Mouse (Mus musculus) liver, embryonic 11.5 days (tissue): Measurements from ENCODE around the gene 1700012B07Rik. TPM values are rescaled to one million over a fixed set of nuclear protein-coding genes. Genes with fewer than 3 reads are reported as not detected.

Experiments
- ATAC-seq: fragments of 200-750 bp; cut with Nextera tagmentation; replicated peaks from 2 replicates; pipeline ENCODE4 v1.8.0; 2017; ENCODE audit warnings: moderate number of reproducible peaks, mild to moderate bottlenecking, moderate TSS enrichment, moderate library complexity; ENCODE audit not compliant: low FRiP score
- DNase-seq: peaks from one replicate; pipeline ENCODE4 v3.0.0-alpha.2; 2017; ENCODE audit warnings: low spot score
- H3K27ac ChIP-seq: fragments of 300-500 bp; sonication (generic); 2 replicates; pipeline ENCODE4 v1.5.1; 2014; ENCODE audit warnings: mild to moderate bottlenecking, low read depth, low read length, control low read depth
- H3K27me3 ChIP-seq: fragments of 300-500 bp; sonication (generic); replicated peaks from 2 replicates; pipeline ENCODE4 v1.6.1; 2014; ENCODE audit warnings: low read length, mixed read lengths; ENCODE audit not compliant: control insufficient read depth, insufficient read depth
- H3K36me3 ChIP-seq: fragments of 300-500 bp; sonication (generic); 2 replicates; pipeline ENCODE4 v1.6.1; 2014; ENCODE audit warnings: mild to moderate bottlenecking, low read length, moderate library complexity, mixed read lengths; ENCODE audit not compliant: control insufficient read depth, insufficient read depth
- H3K4me1 ChIP-seq: fragments of 300-500 bp; sonication (generic); replicated peaks from 2 replicates; pipeline ENCODE4 v1.6.1; 2014; ENCODE audit warnings: low read length, mixed read lengths; ENCODE audit not compliant: control insufficient read depth, insufficient read depth
- H3K4me2 ChIP-seq: fragments of 300-500 bp; sonication (generic); 2 replicates; pipeline ENCODE4 v1.6.1; 2014; ENCODE audit warnings: mild to moderate bottlenecking, control low read depth, moderate library complexity
- H3K4me3 ChIP-seq: fragments of 300-500 bp; sonication (generic); 2 replicates; pipeline ENCODE4 v1.5.1; 2014; ENCODE audit warnings: low read depth, low read length, control low read depth
- H3K9ac ChIP-seq: fragments of 300-500 bp; sonication (generic); 2 replicates; pipeline ENCODE4 v1.6.1; 2014; ENCODE audit warnings: low read depth, low read length, control low read depth
- H3K9me3 ChIP-seq: fragments of 300-500 bp; sonication (generic); 2 replicates; pipeline ENCODE4 v1.6.1; 2016; ENCODE audit warnings: low read length, inconsistent platforms, mixed read lengths; ENCODE audit not compliant: control insufficient read depth
- WGBS: fragments of 180-500 bp; shearing (Covaris S2); extraction: QIAGEN DNeasy Blood & Tissue Kit; methylation state at CpG from one replicate; pipeline ENCODE4 v1.1.7; 2014; 5-methylcytosine and 5-hydroxymethylcytosine counted together
- polyA plus RNA-seq: library from polyadenylated mRNA; unstranded; fragments of >200 nt; fragmentation: Nextera tagmentation; extraction: Ambion mirVana; gene quantifications from 2 replicates; pipeline ENCODE4 v1.2.1, GENCODE M21; 2014

1700012B07Rik gene
- polyA plus RNA-seq, 1 experiment from 2014 or later = not detected

DNA sequence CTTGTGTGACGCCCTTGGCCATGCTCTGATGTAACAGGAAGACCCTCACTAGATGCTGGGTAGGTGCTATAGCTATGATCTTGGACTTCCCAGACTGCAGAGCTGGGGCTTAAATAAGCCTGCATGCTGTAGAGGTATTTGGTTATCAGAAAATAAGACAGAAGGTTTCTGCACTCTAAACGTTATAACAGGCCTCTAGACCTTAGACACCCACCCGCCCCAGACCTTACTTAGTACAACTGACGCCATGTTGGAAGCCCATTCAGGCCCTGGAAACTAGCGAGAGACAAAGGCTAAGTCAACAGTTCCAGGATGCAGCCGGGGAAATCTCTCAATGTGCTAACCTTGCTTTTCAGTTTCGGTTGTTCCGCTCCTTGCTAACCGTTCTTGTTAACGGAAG is 44.2 kb upstream of the 1700012B07Rik start:
- no peaks in the 10 kb centered on the region for H3K36me3 ChIP-seq
- no peaks in the 10 kb centered on the region for H3K9me3 ChIP-seq
- no peak for ATAC-seq
- H3K4me2 ChIP-seq = no peak overlapping the region
- H3K4me3 ChIP-seq = no peak overlapping the region
- WGBS = 80% methylated on average over 10 of the region's 10 CpGs
- no peak overlapping the region for H3K9ac ChIP-seq
- no peak overlapping the region for H3K27ac ChIP-seq
- peaks cover 3% of the 10 kb centered on the region for H3K4me1 ChIP-seq
- no peak for DNase-seq
- no peaks in the 10 kb centered on the region for H3K27me3 ChIP-seq

GRCm38 (mm10) chr11:109867861-109868260 is 40.0 kb upstream of the 1700012B07Rik start:
- H3K9me3 ChIP-seq = no peaks in the 10 kb centered on the region
- H3K4me2 ChIP-seq = no peak overlapping the region
- H3K27me3 ChIP-seq = no peaks in the 10 kb centered on the region
- ATAC-seq = no peak
- H3K4me1 ChIP-seq = no peaks in the 10 kb centered on the region
- H3K27ac ChIP-seq = no peak overlapping the region
- WGBS = 80% methylated on average over 5 of the region's 5 CpGs
- H3K9ac ChIP-seq = no peak overlapping the region
- H3K36me3 ChIP-seq = no peaks in the 10 kb centered on the region
- DNase-seq = no peak
- H3K4me3 ChIP-seq = no peak overlapping the region

- DNase-seq (no peak), ATAC-seq (no peak)
- no peaks in the 10 kb centered on the region for H3K9me3 ChIP-seq
- no peaks in the 10 kb centered on the region for H3K36me3 ChIP-seq
- no peak overlapping the region for H3K27ac ChIP-seq
- H3K9ac ChIP-seq = no peak overlapping the region
- H3K4me2 ChIP-seq = no peak overlapping the region
- no peaks in the 10 kb centered on the region for H3K27me3 ChIP-seq
- H3K4me1 ChIP-seq = no peaks in the 10 kb centered on the region
- WGBS = 73% methylated on average over 11 of the region's 11 CpGs
- H3K4me3 ChIP-seq = no peak overlapping the region
Observed at GRCm38 (mm10) chr11:109866537-109867160, 38.8 kb upstream of the 1700012B07Rik start.

DNA sequence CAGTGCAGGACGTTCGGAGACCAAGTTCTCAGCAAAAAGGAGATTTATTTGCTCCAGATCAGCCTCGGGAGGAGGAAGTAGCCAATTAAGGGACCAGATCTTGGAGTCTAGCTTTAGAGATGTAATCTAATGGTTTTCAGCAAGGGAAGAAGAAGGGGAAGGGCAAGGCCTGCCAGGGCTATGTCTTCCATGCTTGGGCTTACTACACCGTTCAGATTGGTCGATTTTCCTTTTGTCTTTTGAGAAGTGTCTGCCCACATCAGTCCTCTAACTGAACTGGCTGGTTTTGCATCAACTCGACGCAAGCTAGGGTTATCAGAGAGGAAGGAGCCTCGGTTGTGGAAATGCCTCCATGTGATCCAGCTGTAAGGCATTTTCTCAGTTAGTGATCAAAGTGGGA is 37.7 kb upstream of the 1700012B07Rik start:
- Histone ChIP-seq H3K27ac (no peak overlapping the region), H3K36me3 (no peaks in the 10 kb centered on the region), H3K27me3 (no peaks in the 10 kb centered on the region), H3K9me3 (no peaks in the 10 kb centered on the region), H3K4me1 (no peaks in the 10 kb centered on the region), H3K4me3 (no peak overlapping the region), H3K4me2 (no peak overlapping the region), H3K9ac (no peak overlapping the region)
- no peak for DNase-seq
- WGBS = 69% methylated on average over 8 of the region's 8 CpGs
- ATAC-seq = no peak

DNA sequence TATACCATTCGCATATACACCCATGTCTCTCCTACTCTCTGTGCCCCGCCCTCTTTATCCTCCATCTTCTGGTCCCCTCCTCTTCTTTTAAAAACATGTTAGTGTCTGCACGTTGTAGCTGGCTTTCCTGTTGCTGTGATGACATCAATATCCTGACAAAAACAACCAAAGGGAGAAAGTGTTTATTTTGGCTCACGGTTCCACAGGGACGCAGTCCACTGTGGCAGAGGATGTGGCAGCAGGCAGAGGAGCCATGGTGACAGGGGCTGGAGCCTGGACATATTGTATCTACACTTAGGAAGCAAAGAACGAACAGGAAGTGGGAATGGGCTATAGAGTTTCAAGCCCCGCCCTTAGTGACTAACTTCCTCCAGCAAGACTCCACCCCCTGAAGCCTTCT is 36.1 kb upstream of the 1700012B07Rik start:
- WGBS = 85% methylated on average over 7 of the region's 7 CpGs
- Histone ChIP-seq H3K4me1 (no peaks in the 10 kb centered on the region), H3K4me2 (no peak overlapping the region), H3K36me3 (no peaks in the 10 kb centered on the region), H3K9me3 (no peaks in the 10 kb centered on the region), H3K27ac (no peak overlapping the region), H3K9ac (no peak overlapping the region), H3K4me3 (no peak overlapping the region), H3K27me3 (no peaks in the 10 kb centered on the region)
- ATAC-seq (no peak), DNase-seq (no peak)

GRCm38 (mm10) chr11:109863194-109863746 is 35.4 kb upstream of the 1700012B07Rik start:
- Histone ChIP-seq H3K9ac (no peak overlapping the region), H3K4me3 (no peak overlapping the region), H3K27ac (no peak overlapping the region), H3K4me2 (no peak overlapping the region), H3K4me1 (no peaks in the 10 kb centered on the region), H3K36me3 (no peaks in the 10 kb centered on the region), H3K27me3 (no peaks in the 10 kb centered on the region), H3K9me3 (no peaks in the 10 kb centered on the region)
- 0 out of 2 replicates have a peak, but pooled peaks have one; percentile 27 for ATAC-seq
- WGBS = 66% methylated on average over 9 of the region's 9 CpGs
- no peak for DNase-seq

GRCm38 (mm10) chr11:109860508-109860907 is 32.7 kb upstream of the 1700012B07Rik start:
- DNase-seq (peak; percentile 84), ATAC-seq (peak; percentile 65)
- WGBS = 7% methylated on average over 10 of the region's 10 CpGs
- Histone ChIP-seq H3K36me3 (no peaks in the 10 kb centered on the region), H3K27me3 (no peaks in the 10 kb centered on the region), H3K9ac (peak overlapping the region; percentile 39), H3K4me3 (peak overlapping the region; percentile 27; the same call in 1 of the 2 replicates), H3K27ac (peak overlapping the region; percentile 72; the same call in 1 of the 2 replicates), H3K9me3 (no peaks in the 10 kb centered on the region), H3K4me1 (no peaks in the 10 kb centered on the region), H3K4me2 (peak overlapping the region; percentile 61)

DNA sequence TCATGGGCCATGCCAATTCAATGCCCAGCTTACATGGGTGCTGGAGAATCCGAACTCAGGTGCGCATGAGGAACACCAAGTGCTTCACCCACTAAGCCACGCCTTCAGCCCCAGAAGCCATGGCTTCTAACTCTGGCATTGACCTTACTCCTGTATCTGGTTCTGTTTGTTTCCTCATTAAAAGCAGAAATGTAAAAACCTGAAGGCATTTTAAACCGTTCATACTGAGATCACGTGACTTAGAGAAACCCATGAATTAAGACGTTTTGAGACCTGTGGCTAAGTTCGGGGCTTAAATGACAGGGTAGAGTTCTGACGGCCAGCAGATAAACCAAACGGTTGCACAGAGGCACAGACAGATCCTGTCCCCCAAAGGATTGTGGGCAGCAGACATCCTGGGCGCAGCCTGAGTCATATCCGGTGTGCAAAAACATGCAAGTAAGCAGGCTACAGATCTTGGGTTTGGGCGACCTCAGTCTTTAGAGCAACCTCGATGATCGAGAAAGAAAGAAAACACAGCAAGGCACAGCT is 32.2 kb upstream of the 1700012B07Rik start:
- no peak for DNase-seq
- H3K36me3 ChIP-seq = no peaks in the 10 kb centered on the region
- peak; percentile 81 for ATAC-seq
- peak overlapping the region; percentile 27; the same call in 1 of the 2 replicates for H3K4me3 ChIP-seq
- no peaks in the 10 kb centered on the region for H3K4me1 ChIP-seq
- H3K27me3 ChIP-seq = no peaks in the 10 kb centered on the region
- H3K9ac ChIP-seq = peak overlapping the region; percentile 39
- H3K9me3 ChIP-seq = no peaks in the 10 kb centered on the region
- H3K27ac ChIP-seq = peak overlapping the region; percentile 72; the same call in 1 of the 2 replicates
- WGBS = 44% methylated on average over 14 of the region's 14 CpGs
- peak overlapping the region; percentile 61 for H3K4me2 ChIP-seq

DNA sequence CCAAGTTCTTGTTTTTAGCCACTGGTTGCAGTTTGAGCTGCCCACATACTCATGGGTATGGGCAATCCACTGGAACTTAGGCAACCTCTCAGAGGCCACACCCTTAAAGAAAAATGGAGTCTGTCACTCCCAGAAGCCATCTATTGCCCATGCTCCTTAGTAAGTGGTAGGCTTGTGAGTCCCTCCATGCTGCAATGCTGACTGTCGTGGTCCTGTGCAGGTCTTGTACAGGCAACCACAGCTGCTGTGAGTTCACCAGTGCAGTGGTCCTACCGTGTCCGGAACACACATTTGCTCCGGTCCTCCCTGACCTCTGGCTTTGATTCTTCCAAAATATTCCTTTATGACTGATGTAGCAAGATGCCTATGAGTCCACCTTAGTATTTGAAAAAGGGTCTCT is 31.6 kb upstream of the 1700012B07Rik start:
- no peak for DNase-seq
- Histone ChIP-seq H3K4me1 (no peaks in the 10 kb centered on the region), H3K36me3 (no peaks in the 10 kb centered on the region), H3K4me3 (no peak overlapping the region), H3K27ac (no peak overlapping the region), H3K4me2 (no peak overlapping the region), H3K27me3 (no peaks in the 10 kb centered on the region), H3K9me3 (no peaks in the 10 kb centered on the region), H3K9ac (no peak overlapping the region)
- no peak for ATAC-seq
- WGBS = 90% methylated on average over 4 of the region's 4 CpGs
